Mouse (Mus musculus): ENCODE data around the gene Pard3. TPM values are rescaled to one million over a fixed set of nuclear protein-coding genes. Genes with fewer than 3 reads are reported as not detected.
"Not testable (repeated sequence)": the region's sequence is repeated elsewhere in the genome, so short reads cannot be mapped to it uniquely, and the experiment has no call there.

Gene Pard3
- polyA plus RNA-seq, 1 experiment: 32.0 TPM

GRCm38 (mm10) chr8:127136781-127137180, 73.1 kb downstream of the Pard3 start:
- no peak for DNase-seq (ENCODE audit: low spot score)

GRCm38 (mm10) chr8:127139154-127139553, 75.5 kb downstream of the Pard3 start:
- DNase-seq (ENCODE audit: low spot score): no peak

GRCm38 (mm10) chr8:127140945-127141344, 77.3 kb downstream of the Pard3 start:
- no peak for DNase-seq (ENCODE audit: low spot score)

GRCm38 (mm10) chr8:127143641-127144040, 79.9 kb downstream of the Pard3 start:
- no peak for DNase-seq (ENCODE audit: low spot score)

GRCm38 (mm10) chr8:127144562-127144961, 80.9 kb downstream of the Pard3 start:
- no peak for DNase-seq (ENCODE audit: low spot score)

DNA sequence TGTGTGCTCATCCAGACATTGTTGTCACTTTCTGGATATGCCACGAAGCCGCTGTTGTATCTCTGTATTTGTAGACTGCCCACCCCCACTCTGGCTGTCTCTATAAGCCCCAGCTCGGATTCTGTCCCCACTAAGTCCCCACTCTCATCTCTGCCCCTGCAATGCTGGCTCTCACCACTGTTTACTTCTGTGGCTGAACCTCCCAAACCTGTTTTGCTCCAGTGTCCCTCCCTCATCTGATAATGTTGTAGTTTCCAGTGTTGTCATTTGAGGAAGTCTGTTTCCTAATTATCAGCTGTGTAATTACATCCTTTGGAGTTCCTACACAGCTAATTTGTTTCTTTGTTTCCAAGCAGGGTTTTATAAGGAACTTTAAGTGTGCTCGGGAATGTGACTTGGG, 81.4 kb downstream of the Pard3 start:
- no peak for DNase-seq (ENCODE audit: low spot score)

- no peak for DNase-seq (ENCODE audit: low spot score)
Measured at GRCm38 (mm10) chr8:127146055-127146454, 82.4 kb downstream of the Pard3 start.

GRCm38 (mm10) chr8:127148821-127149220, 85.1 kb downstream of the Pard3 start:
- DNase-seq (ENCODE audit: low spot score): no peak

DNA sequence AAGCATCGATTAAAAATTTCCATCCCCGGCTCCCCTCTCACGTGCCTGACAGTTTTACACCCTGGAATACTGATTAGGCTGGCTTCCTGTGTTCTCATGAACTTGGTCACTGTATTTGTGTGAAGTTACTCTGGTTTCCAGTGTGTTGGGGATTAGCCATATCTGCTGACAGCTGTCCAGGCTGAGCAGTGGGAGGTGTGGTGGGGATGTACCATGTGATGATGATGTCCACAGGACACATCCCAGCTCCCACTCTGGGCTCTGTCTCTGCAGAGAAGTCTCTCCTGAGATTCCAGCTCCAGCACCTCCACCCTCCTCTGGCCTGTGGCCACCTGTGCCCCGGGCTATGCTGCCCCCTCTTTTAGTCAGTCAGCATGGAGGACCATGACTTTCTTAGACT, 87.0 kb downstream of the Pard3 start:
- no peak for DNase-seq (ENCODE audit: low spot score)

DNA sequence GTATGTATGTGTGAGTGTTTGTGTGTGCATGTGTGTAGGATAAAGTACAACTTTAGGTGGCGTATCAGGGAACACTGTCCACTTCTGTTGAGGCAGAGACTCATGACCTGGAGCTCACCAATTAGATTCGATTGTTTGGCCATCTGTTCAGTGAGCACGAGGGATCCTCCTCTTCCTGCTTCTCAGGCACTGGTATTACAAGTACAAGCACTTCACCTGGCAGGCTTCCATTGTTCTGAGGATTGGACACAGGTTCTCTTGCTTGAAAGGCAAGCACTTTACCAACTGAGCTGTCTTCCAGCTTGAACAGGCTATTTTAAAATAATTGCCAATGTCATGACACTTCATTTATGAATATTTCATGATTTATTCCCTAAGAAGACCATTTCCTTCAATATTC, 88.0 kb downstream of the Pard3 start:
- no peak for DNase-seq (ENCODE audit: low spot score)

DNA sequence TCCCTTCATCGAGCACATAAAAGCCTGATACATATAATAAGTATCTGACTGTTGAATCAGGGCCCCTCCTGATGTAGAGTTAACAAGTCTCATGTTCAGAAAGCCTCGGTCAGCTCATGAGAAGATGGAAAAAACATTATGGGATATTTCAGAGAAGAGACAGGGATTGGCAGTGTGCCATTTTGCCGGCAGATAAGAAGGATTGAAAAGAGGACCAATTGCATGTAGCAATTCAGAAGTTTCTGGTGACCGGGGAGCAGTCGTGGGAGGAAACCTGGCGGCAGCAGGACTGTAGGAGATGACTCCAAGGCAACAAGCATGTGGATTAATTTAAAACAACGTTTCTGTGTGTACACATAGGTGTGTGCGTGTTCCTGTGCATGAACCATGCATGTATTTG, 93.4 kb downstream of the Pard3 start:
- no peak for DNase-seq (ENCODE audit: low spot score)

- no peak for DNase-seq (ENCODE audit: low spot score)
Measured at GRCm38 (mm10) chr8:127159421-127159966, 95.8 kb downstream of the Pard3 start.

- DNase-seq (ENCODE audit: low spot score): no peak
Measured at GRCm38 (mm10) chr8:127161854-127162253, 98.2 kb downstream of the Pard3 start.

- no peak for DNase-seq (ENCODE audit: low spot score)
Measured at GRCm38 (mm10) chr8:127162821-127163220, 99.1 kb downstream of the Pard3 start.

GRCm38 (mm10) chr8:127164326-127165280, 100.9 kb downstream of the Pard3 start:
- no peak for DNase-seq (ENCODE audit: low spot score)

- DNase-seq (ENCODE audit: low spot score): no peak
Measured at GRCm38 (mm10) chr8:127168496-127168895, 104.8 kb downstream of the Pard3 start.

GRCm38 (mm10) chr8:127169361-127169760, 105.7 kb downstream of the Pard3 start:
- no peak for DNase-seq (ENCODE audit: low spot score)

DNA sequence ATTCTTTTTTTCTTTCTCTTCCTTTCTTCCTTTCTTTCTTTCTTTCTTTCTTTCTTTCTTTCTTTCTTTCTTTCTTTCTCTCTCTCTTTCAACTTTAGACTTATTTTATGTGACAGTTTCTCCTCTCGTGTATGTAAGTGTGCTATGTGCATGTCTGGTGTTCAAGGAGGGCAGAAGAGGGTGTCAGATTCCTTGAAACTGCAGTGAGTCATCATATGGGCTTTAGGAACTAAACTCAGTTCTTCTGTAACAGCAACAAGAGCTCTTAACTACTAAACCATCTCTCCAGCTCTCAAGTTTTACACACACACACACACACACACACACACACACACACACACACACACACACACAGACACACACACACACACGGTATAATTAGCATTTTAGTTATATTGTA, 106.7 kb downstream of the Pard3 start:
- DNase-seq (ENCODE audit: low spot score): not testable (repeated sequence)

- DNase-seq (ENCODE audit: low spot score): no peak
Measured at GRCm38 (mm10) chr8:127170930-127171329, 107.2 kb downstream of the Pard3 start.

DNA sequence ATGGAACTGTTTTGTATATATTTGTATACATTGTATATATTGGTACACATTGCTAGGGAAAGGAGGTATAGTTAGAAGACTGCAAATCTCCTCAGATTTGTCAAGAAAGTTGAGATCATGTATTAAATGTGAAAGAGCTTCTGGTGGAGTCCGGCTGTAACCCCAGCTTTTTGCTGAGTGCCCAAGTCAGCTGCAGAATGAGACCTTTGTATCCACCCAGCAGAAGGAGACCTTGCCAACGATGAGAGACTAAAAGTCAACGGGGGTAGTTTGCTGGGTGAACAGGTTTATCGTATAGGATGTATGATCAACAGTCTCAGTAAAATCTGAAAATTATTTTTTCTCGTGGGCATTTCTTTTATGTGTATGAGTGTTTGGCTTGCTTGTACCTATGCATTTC, 109.8 kb downstream of the Pard3 start:
- no peak for DNase-seq (ENCODE audit: low spot score)

DNA sequence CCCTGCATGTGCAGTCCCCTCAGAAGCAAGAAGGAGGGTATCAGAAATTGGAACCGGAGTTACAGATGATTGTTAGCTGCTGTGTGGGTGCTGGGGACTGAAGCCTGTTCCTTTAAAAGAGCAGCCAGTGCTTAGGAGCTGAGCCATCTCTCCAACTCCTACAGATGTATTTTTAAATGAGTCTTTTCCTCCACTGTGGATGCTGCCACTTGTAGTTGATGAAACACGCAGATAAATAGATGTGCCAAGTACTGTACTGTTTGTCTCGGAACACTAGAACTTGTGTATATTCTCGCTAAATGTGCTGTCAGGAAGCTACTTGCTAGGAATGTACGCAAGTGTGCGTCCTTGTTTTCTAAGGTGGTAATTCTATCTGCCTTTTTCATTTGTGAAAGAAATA, 110.7 kb downstream of the Pard3 start:
- no peak for DNase-seq (ENCODE audit: low spot score)

GRCm38 (mm10) chr8:127175160-127175836, 111.6 kb downstream of the Pard3 start:
- no peak for DNase-seq (ENCODE audit: low spot score)

DNA sequence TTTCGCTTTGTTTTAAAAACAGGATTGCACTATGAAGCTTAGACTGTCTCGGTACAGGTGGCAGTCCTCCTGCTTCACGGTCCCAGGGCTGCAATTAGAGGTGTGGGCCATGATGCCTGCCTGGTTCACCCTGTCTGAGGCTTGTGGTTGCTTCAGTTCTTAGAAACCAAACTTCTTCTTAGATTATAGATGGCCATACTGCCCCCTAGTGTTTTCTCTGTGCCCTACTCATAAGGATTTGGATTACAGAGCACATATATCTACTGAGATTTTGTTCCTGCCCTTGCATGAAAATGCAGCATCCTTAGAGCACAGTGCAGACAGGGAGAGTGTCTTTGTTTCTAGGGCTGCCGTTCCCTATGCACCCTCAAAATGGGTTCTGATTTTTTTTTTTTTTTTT, 114.9 kb downstream of the Pard3 start:
- DNase-seq (ENCODE audit: low spot score): no peak
